Mouse (Mus musculus) ovary, postnatal 10 days (tissue): Measurements from ENCODE around the gene Fbxl18.
"Not testable (repeated sequence)": the region's sequence is repeated elsewhere in the genome, so short reads cannot be mapped to it uniquely, and the experiment has no call there.

Experiments
- DNase-seq: peaks from one replicate; pipeline ENCODE4 v3.0.0; 2022; ENCODE audit warnings: low spot score

The Fbxl18 gene

DNA sequence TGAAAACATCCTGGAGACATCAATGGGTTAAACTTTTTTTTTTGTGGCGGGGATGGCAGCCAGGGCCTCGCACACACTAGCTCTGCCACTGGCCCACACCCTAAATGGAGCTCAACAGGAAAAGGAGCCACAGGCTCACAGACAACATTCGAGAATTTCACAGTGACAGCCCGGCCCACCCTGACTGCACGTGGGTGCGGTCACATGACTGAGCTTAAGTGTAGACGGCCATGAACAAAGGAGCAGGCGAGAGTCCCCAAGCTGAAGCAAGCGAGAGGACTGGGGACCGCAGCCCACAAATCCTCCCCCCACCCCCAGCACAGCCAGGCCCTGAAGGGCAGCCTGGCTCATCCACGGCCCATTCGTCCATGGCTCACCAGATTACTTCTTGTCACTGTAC lies 23.5 kb downstream of the Fbxl18 start:
- DNase-seq = no peak

GRCm38 (mm10) chr5:142869463-142869862 lies 25.8 kb downstream of the Fbxl18 start:
- no peak for DNase-seq

DNA sequence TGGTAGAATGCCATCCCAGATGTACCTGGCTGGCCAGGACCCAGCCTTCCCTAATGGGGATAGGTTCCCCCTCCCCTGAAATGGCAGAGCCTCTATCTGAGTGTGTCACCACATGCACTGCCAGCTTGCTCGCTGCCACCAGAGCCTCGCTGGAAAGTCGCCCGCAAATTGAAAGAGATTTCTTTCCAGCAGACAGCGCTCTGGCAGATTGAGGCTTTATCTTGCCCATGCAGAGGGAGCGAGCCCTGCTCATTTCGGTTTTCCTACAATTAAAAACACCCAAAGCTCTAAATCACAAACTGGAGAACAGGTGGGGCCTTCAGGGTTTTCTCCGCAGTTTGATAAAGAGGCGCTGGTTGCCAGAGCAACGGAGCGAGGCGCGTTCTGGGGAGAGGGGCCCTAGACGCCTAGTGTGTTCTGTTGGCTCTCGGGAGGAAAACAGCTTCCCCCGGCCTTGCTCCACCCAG lies 37.4 kb downstream of the Fbxl18 start:
- no peak for DNase-seq

GRCm38 (mm10) chr5:142856408-142856807 lies 38.8 kb downstream of the Fbxl18 start:
- no peak for DNase-seq

GRCm38 (mm10) chr5:142854877-142855276 lies 40.3 kb downstream of the Fbxl18 start:
- no peak for DNase-seq

DNA sequence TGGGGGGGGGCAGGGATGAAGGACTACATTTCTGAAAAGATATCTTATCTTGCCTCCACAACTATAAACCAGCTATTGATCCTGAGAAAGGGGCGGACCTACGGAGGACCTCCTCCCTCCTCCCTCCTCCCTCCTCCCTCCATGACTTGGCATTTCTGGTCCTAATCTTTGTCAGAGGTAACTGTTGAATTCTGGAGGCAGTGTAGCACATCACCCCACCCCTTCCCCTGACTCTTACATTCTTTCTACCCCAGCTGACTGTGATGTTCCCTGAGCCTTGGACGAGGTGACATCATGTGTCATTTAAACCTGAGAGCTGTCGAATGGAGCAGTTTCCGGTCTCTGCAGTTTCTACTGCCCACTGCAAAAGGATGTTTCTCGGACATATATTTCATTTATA lies 41.6 kb downstream of the Fbxl18 start:
- no peak for DNase-seq

GRCm38 (mm10) chr5:142851681-142852049 lies 43.6 kb downstream of the Fbxl18 start:
- DNase-seq = no peak

DNA sequence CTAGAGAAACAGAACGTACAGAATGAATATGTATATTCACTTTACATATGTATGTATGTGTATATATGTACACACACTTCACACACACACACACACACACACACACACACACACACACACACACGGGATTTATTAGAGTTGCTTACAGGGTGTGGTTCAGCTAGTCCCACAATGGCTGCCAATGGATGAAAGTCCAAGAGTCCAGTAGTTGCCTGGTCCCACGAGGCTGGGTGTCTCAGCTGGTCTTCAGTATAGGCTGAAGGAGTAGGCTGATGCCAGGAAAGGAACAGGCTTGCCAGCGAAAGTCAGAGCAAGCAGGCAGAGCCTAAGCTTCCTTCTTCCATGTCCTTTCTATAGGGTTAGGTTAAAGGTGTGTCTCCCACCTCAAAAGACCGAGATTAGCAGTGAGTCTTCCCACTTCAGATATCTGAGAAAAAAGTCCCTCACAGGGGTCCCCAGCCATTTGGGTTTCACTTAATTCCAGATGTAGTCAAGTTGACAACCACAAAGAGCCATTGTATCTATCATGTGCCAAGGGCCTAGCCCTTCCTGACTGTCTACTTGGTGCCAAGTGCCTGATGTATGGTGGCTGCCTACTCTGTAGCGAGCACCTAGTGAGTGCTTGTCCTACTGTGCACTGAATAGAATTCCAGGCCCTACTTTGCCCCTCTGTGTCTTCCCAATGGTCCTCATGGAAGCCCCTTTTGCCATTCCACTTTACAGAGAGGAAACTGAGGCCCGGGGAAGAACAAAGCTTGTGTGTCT lies 44.1 kb downstream of the Fbxl18 start:
- no peak for DNase-seq

DNA sequence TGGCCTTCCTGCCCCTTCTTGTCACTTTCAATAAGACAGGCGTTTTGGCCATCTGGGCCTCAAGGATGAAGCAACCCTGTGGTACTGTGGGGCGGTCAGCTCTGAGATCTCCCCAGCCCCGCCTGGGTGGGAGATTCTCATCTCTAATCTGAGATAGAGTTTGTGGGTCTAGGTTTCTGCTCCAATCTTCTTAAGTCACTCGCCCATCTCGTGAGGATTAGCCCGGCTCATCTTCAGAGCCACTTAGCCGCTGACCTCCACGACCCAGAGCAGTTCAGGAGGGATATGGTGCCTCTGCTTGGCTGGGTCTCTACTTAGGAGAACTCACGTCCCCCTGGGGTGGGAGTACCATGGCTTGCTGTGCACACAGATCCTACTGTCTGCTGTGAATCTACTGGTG lies 44.7 kb downstream of the Fbxl18 start:
- DNase-seq = no peak

DNA sequence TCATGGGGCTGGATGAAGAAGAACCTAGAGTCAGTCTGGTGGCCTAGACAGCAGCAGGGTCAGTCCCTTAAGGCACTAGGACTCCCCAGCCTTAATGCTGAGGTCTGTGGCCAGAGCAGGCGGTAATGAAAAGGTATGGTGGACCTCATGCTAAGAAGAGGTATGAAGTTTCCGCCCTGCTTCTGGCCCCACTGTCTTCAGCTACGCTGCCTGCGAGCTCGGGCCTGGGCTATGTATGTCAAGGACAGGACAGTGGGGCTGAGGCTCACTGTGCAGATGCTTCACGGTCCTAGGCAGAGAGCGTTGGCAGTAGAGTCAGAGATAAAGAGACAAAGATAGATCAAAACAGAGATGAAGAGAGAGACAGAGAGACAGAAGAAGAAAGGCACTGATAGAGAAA lies 46.3 kb downstream of the Fbxl18 start:
- DNase-seq = no peak

GRCm38 (mm10) chr5:142848149-142848548 lies 47.1 kb downstream of the Fbxl18 start:
- DNase-seq = no peak

DNA sequence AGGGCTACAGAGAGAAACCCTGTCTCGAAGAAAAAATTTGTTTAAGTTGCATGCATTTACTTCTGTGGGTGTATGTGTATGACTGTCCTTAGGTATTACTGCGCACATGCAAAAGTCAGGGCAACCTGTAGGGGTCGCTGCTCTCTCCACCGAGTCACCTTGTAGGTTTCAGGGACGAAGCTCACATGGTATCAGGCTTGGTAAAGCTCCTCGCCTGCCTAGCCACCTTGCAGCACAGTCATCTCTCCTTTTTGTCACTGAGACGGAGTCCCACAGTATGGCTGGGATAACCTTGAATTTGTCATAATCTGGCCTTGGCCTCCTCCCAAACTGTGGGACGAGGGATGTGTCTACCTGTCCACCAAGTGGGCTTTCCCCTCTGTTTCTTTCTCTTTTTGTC lies 50.8 kb downstream of the Fbxl18 start:
- DNase-seq = no peak

GRCm38 (mm10) chr5:142842137-142842642 lies 53.0 kb downstream of the Fbxl18 start:
- no peak for DNase-seq

DNA sequence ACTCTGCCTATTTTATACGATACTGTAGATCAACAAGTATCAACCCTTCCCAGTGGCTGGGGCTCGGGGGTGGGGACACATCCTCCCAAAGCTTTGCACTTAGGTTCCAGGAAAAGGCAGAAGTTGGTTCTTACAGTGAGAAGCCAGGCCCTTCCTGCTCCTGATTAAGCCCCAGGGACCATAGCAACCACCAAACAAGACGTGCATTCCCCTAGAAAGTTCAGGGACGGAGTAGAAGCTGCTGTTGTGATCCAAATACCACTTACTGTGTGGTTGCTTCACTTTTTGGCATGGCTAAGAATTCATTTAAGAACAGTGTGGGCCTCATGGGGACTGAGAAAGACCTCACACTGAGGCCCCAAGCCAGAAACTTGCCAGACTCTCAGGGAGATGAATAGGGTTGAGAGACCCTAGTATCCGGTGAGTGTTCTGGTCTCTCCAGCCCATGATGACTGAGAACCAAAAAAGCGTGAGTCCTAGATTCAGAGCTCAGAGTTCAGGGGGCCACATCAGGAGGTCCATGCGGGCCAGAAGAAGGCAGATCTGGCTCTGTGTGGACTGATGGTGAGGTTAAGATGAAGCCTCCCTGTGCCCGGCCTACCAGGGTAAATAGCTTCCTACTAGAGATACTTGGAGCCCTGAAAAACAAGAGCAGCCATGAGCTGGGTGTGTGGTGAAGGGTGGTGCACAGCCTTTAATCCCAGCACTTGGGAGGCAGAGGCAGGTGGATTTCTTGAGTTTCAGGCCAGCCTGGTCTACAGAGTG lies 53.7 kb downstream of the Fbxl18 start:
- DNase-seq = no peak

GRCm38 (mm10) chr5:142837427-142837826 lies 57.8 kb downstream of the Fbxl18 start:
- not testable (repeated sequence) for DNase-seq

DNA sequence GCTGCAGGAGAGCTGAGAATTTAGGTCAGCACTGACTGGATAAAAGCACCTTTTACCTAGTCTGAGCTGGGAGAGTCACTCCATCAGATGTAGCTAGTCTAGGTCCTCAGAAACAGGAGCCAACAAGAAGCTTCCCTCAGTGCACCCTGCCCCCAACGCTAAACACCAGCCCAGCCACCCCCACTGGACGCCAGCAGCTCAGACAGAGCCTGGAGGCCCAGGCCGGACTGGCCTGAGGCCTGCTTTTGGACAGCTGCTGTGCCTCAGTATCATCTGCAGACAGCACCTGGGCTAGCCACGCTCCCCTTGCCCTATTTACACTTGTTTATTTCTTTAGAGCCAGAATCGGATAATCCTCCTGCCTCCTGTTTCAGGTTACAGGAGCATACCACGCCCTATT lies 58.3 kb downstream of the Fbxl18 start:
- no peak for DNase-seq

- DNase-seq = no peak
Measured at GRCm38 (mm10) chr5:142833646-142834438, 61.4 kb downstream of the Fbxl18 start.

- no peak for DNase-seq
Measured at GRCm38 (mm10) chr5:142826131-142826530, 69.1 kb downstream of the Fbxl18 start.

- DNase-seq = no peak
Measured at GRCm38 (mm10) chr5:142825665-142826064, 69.6 kb downstream of the Fbxl18 start.

- no peak for DNase-seq
Measured at GRCm38 (mm10) chr5:142824091-142824490, 71.1 kb downstream of the Fbxl18 start.

DNA sequence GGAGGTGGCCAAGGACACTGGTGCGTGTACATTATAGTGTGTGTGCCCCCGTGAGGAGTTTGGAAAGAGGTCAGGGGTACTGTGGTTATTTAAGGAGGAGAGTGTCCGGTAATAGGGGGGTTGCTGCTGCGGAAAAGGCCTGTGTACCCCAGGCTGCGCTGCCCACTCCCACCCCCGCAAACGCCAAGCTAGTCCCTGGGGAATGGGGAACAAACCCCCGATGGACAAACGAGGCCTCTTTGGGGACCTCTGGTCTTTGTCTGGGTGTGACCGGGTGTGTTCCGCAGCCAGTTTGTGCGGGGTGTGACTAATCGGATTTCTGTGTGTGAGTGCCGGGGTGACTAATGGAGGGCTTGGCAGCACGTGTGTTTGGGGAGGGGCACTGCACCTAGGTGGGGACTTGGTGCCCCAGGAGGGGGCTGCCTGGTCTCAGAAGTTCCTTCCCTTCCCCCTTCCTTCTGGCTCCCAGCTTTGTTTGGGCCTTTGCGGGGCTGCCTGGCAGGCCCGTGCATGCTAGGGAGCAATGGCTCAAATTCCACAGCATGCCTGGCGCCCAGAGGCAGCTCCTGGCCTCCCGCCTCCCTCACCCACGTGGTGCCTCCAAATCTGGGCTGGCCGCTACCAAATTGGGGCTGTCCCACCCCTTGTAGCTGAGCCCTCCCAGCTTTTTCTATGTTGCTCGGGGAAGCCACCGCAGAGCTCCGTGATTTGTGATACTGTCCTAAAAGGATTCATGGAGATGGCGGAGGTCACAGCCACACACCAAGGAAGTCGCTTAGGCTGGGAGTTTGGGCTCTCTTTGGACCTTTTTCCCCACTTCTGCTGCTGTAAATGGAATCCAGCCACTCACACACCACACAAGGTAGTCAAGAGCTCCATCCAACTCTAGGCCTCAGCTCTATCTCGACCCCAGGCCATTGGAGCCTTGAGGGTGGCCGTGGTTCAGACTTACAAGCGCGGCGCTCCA lies 71.8 kb downstream of the Fbxl18 start:
- peak; percentile 79 for DNase-seq
